Mouse (Mus musculus) MN1 (cell line): ENCODE data around the gene Irs1.

Experiments
- DNase-seq: peaks from one replicate; pipeline ENCODE4 v3.0.0-alpha.2; 2016; ENCODE audit warnings: low spot score

Gene Irs1

GRCm38 (mm10) chr1:82291151-82291797 lies at the start of gene Irs1:
Irs1 (minus strand) TSS chr1:82291416.
- DNase-seq: peak; percentile 88

DNA sequence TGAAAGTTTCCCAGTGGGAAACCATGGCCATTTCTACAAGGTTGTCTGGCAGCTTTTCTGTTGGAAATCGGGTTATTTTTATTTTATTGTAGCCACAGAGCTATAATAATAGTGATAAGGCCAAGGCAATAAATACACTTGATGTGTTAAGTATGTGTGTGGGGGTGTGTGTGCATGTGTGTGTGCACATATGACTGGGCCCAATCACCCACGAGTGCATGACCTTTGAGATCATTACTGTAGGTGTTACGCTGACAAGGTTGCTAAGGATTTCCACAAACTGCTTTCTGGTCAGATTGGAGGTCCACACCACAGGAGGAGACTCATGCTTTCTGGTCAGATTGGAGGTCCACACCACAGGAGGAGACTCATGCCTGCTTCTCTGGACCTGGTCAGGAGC lies 43.3 kb upstream of the Irs1 start:
- no peak for DNase-seq

DNA sequence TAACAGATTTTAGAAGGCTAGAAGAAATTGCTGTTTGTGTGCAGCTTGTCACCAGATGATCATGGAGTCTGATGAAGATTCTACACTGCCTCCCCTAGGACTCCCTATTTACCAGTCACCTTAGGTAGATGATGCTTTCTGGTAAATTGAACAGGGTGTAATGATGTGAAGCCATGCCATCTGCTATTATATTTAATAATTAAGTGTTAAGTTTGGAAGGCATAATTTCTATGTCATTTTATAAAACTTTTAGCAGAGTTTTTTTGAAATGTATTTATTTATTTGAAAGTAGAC lies 38.7 kb upstream of the Irs1 start:
- no peak for DNase-seq

DNA sequence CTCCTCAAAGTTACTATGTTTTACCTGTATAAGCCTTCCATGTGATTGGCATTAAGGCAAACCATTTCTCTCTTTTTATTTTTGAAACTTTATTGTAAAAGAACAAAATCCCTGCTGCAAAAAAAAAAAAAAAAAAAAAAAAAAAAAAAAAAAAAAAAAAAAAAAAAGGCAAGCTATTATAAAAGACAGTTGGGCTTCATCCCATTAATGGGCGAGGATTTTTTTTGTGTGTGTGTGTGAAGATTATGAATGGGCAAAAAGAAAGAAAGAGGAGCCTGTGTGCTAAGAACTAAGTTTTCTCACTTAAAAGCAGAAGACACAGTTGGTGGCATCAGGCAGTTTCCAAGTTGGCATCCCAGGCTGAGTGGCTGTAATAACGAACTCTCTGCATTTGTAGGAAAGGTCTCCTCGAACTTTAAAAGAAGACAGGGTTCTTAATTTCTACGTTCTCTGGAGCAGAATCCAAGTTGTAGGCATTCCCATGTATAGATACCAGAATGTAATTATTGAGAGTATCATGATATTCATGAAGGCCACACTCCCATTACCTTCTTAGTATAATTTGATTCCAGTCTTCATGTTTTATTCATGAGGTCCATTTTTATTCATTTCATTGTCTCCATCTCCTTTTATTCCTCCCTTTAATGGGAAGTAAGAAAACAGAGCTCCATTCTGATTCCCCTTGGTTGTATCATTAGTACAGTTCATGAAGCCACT lies 38.2 kb upstream of the Irs1 start:
- no peak for DNase-seq

GRCm38 (mm10) chr1:82328033-82328775 lies 37.0 kb upstream of the Irs1 start:
- no peak for DNase-seq

DNA sequence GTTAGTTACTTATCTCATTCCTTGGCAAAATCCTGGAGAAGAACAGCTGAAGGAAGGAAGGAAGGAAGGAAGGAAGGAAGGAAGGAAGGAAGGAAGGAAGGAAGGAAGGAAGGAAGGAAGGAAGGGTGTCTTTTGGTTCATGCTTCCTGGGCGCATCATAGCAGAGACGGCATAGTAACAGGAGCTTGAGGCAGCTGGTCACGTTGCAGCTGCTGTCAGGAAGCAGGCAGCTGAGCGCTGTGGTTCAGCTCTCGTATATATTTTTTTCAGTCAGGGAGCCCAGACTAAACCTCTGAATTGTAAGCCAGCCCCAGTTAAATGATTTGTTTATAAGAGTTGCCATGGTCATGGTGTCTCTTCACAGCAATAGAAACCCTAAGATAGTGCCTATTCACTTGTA lies 34.9 kb upstream of the Irs1 start:
- no peak for DNase-seq

DNA sequence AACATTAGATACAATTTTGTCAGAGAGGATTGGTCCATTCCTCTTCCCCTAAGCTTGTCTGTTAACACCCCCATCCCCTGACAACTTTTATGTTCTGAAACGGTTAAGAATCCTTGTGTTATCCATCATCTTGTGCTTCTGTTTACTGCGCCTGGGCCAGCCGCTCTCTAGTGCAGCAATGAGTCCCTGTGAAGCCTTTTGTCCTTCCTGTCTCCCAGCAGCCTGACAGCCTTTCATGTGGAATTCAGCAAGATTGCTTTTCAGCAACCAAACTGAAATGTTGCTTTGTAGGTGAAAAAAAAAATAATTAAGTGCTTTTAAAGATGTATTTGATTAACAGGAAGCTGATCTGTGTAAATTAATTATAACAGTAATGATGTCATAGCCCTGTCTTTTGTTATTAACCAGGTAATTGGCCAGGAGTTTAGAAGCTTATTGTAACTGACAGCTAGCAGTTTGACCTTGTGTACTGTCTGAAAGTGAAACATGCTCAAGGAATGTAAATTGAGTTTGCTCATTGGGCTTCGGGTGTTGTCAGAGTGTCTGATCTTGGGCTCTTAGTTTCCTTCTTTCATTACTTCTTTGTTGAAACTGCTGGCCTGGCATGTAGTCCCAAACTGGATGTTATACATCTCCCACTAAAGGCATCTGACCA lies 33.0 kb upstream of the Irs1 start:
- peak; percentile 50 for DNase-seq

DNA sequence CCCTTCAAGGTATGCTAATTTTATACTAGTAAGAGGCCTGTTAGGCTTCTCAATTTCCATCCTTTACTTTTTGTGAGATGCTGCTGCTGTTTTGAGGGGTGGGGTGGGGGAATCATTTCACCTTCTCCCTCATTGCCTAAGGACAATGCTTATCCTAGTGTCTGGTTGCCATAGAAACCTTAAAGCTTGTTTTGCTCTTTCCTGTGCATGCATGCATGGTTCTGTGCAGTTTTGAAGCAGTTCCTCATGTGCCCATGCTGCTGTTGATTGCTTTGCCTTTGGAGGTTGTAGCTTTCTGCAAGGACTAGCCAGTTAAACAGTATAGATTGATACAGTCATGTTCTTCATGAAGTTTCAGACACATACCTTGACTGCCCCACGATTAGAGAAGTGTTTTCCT lies 30.2 kb upstream of the Irs1 start:
- no peak for DNase-seq

DNA sequence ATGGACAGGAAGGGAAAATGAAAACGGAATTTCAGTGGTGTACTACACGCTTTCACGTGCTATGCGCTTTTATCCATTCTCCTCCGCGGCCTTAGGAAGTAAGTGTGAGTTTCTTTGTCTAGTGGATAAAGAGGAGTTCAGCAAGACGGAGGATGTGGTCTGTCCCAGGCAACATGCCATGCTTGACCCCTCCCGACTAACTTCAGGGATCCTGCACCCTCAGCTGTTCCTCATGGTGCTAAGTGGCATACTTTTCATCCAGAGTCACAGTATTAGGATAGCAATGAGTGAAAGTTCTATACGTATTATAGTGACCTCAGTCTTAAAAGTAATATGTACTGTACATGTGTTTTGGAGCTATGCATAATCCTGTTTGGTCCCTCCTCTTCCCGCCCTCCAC lies 29.6 kb upstream of the Irs1 start:
- no peak for DNase-seq

DNA sequence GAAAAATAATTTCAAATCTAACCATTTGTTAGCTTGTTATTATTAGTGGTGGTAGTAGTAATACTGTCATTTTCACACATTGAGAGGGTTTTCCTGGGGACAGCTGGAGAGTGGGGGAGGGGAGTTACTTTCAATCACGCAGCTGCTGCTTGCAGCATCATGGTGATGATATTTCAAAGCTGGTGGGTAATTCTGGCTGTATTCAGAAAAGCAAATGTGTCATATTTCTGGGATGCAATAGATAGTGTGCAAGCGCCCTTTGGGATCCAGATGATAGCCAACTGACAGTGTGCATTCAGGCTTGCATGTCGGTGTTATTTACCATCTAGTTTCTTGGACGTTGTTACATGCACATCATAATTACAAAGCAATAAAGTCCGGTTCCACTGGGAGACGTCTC lies 29.2 kb upstream of the Irs1 start:
- no peak for DNase-seq

- DNase-seq: peak; percentile 70
Measured at GRCm38 (mm10) chr1:82316746-82317126, 25.5 kb upstream of the Irs1 start.

- DNase-seq: peak; percentile 99
Measured at GRCm38 (mm10) chr1:82316111-82316745, 25.0 kb upstream of the Irs1 start, which contains the start of gene Rhbdd1. Rhbdd1 (plus strand) TSS chr1:82316452.

- DNase-seq: no peak
Measured at GRCm38 (mm10) chr1:82304483-82304882, 13.3 kb upstream of the Irs1 start.

DNA sequence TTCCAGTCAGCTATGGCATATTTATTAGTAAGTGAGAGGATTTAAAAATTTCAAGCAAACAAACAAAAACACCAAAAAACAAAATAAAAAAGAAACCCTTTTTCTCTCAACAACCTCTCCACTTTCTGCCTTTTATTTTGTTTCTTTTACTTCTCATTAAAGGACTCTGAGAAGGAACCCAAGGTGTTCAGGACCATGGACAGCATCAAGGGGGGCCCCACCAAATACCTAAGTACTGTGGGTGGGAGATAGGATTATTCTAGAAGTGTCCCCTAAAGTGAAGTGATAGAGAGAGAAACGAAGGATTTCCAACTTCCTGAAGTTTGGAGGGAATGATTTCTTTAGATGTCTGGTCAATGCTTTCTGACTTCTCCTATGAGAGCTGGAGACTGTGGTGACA lies 7.4 kb upstream of the Irs1 start:
- DNase-seq: no peak

GRCm38 (mm10) chr1:82294102-82294501 lies 2.9 kb upstream of the Irs1 start:
- peak; percentile 72 for DNase-seq

DNA sequence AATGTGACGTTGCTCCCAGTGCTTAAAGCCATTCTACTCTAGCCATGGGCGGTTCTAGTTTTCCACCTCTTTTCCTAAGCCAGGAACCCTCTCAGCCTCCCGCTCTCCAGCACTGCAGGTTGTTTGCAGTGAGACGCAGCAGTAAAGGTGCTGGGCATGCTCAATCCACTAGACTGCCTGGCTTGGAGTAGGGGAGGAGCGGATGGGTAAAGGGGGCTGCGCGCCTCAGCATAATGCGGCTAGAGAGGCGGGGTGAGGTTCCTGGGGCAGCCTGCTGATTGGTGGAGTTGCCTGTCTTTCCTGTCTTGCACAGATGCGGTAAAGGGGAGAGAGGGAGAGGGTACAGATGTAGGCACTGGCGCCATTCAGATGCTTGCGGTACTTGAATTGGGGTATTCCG lies 1.6 kb upstream of the Irs1 start:
- DNase-seq: peak; percentile 70

DNA sequence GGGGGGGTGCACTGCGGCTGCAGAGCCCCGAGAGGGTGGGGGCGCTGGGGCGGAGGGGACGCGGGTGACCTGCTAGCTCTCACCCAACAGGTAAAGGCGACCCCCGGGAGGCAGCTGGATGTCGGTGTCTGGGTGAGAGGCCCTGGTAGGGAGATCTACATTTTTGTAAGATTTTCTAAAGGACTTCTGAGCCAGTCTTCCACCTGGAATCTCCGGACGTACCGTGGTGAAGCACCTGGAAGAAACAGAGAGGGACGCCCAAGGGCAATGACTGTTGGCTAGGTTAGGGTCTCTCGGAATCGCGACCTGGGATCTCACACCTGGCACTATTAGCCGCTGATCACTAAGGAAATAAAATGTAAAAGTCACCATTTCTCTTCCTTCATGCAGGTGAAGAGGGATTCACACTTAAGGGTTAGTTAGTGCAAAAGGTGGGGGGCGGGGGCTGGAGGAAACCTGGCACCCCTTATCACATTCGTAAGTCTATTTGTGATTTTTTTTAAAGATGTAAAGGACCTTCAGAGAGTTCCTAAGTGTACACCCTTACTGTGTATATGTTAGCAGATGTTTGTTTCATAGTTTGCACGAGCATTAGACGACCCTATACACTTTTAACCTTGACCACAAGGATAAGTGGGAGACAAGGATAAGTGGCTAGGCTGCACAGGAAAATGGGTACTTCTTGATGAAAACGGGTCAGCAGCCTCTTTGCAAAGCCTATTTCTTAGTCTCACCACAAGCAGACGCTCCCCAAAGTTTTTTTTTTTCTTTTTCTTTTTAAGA lies 905 bp upstream of the Irs1 start:
- DNase-seq: no peak

GRCm38 (mm10) chr1:82290723-82291150 lies 479 bp downstream of the Irs1 start:
- peak; percentile 79 for DNase-seq

DNA sequence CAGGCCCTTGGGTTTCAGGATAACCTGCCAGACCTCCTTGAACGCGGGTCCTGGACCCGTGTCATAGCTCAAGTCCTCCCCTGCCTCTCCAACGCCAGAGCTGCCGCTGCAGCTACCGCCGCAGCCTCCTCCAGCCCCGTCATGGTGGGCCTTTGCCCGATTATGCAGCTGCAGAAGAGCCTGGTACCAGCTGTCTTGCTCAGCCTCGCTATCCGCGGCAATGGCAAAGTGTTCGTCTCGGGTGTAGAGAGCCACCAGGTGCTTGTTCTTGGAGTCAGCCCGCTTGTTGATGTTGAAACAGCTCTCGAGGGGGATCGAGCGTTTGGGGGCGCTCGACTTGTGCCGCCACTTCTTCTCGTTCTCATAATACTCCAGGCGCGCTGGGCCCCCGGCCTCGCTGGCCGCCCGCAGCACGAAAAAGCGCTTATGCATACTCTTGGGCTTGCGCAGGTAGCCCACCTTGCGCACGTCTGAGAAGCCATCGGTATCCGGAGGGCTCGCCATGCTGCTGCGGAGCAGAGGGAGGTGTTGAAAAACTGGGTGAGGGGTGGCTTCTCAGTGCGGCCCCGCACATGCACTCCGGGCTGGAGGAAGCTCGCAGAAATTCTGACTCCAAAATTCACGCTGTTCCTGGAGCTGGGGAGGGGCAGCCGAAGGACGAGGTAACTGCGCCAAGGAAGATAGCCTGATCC lies 1.1 kb downstream of the Irs1 start:
- DNase-seq: no peak

DNA sequence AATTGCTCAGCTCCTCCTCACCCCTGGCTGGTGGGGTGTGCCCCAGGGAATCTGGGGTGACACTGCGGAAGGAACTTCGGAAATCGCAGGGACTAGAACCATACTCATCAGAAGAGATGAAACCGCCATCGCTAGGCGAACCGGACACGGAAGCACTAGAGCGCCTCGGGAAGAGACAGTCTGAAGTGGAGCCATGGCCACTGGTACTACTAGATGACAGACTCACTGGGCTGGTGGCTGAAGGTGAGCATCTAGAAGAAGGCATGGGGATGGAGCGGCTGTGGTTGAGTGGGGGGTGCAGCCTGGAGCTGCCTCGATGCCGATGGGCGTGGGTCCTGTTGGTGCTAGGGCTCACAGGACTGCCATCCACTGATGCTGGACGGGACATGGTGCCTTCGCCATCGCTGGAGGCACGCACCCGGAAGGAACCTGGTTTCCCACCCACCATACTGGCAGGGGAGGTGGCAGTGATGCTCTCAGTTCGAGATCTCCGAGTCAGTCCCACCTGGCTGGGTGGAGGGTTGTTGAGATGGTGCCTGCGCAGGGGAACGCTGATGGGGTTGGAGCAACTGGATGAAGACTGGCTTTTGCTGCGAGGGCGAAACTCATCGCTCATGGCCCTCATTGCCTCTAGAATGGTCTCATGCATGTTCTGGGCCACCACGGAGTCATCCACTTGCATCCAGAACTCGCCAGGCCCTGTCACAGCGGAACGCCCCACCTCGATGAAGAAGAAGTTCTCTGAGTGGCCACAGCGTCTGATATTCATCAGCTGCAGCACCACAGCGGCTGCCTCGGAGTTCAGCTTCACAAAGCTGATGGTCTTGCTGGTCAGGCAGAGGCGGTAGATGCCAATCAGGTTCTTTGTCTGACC lies 1.9 kb downstream of the Irs1 start:
- DNase-seq: no peak
